Comparison of ENCODE assay signal across 9 mouse cellular contexts in the genomic region with DNA sequence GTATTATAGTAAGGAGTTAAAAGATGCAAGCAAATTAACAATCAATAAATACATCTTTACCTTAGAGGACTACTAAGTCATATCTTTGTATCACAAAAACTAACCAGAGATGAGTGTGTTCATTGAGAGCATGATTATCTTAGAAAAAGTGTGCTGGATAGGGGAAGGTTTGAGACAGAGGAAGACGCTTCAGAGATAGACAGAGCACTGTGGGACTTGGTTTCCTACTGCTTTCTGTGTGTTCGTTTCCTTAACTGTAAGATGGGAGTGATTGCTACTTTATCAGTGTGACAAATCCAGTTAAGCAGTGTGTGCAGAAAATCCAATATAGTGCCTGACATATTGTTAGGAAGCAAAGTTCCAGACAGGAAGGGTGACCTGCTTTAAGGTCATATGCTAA. TPM values are rescaled to one million over a fixed set of nuclear protein-coding genes. Genes with fewer than 3 reads are reported as not detected.
DNase-seq lines count a peak whose midpoint lies in the region; ATAC-seq lines count a peak whose summit lies in the region.
"Had no signal": no experiment of that assay in that cellular context is flagged by ENCODE, and none has a peak within 500 bp of the region (broad histone marks: within the 10 kb centered on the region; RNA-seq: fewer than 3 reads in every experiment).

No protein-coding gene starts in this region.

- H3K4me3 ChIP-seq in heart, embryonic 10.5 days = peak overlapping the region; percentile 88
- H3K4me3 ChIP-seq in forebrain, embryonic 16.5 days (replicated peaks; ENCODE audit: low read length) = no peak overlapping the region
- peak overlapping the region; percentile 95 for H3K4me3 ChIP-seq in liver, embryonic 15.5 days (replicated peaks)

- no peak overlapping the region for H3K9ac ChIP-seq in forebrain, embryonic 16.5 days (replicated peaks; ENCODE audit: low read depth, low read length)
- 0 out of 2 replicates have a peak overlapping the region, but pooled peaks have one; percentile 10 for H3K9ac ChIP-seq in liver, embryonic 15.5 days

- H3K4me1 ChIP-seq in heart, embryonic 10.5 days = peaks cover 19% of the 10 kb centered on the region
- peaks cover 19% of the 10 kb centered on the region for H3K4me1 ChIP-seq in forebrain, embryonic 16.5 days (replicated peaks; ENCODE audit: control insufficient read depth, insufficient read depth, low read length)
- H3K4me1 ChIP-seq in liver, embryonic 15.5 days (replicated peaks) = peaks cover 42% of the 10 kb centered on the region

- no peak for ATAC-seq in forebrain, embryonic 16.5 days
- no peak for ATAC-seq in liver, embryonic 15.5 days (ENCODE audit: insufficient read depth)
- ATAC-seq in megakaryocyte-erythroid progenitor cell, adult 5-6 weeks (replicated peaks; ENCODE audit: low FRiP score, low TSS enrichment, poor library complexity, severe bottlenecking) = no peak; the same call in 1 of the 2 replicates

- WGBS in heart, embryonic 10.5 days = 35% methylated on average over 2 of the region's 2 CpGs
- WGBS in forebrain, embryonic 16.5 days = 54% methylated on average over 2 of the region's 2 CpGs
- WGBS in liver, embryonic 15.5 days (ENCODE audit: insufficient replicate concordance) = 10% methylated on average over 2 of the region's 2 CpGs

- no peak overlapping the region for H3K27ac ChIP-seq in heart, embryonic 10.5 days
- no peak overlapping the region for H3K27ac ChIP-seq in forebrain, embryonic 16.5 days (ENCODE audit: low read length)
- no peak overlapping the region for H3K27ac ChIP-seq in liver, embryonic 15.5 days (replicated peaks)

- H3K9me3 ChIP-seq in heart, embryonic 10.5 days = no peaks in the 10 kb centered on the region
- no peaks in the 10 kb centered on the region for H3K9me3 ChIP-seq in forebrain, embryonic 16.5 days (ENCODE audit: control insufficient read depth, low read length)
- no peaks in the 10 kb centered on the region for H3K9me3 ChIP-seq in liver, embryonic 15.5 days (replicated peaks)

- H3K36me3 ChIP-seq in heart, embryonic 10.5 days = no peaks in the 10 kb centered on the region
- H3K36me3 ChIP-seq in forebrain, embryonic 16.5 days (ENCODE audit: control insufficient read depth, insufficient read depth) = no peaks in the 10 kb centered on the region
- H3K36me3 ChIP-seq in liver, embryonic 15.5 days (replicated peaks) = no peaks in the 10 kb centered on the region

- peak overlapping the region; percentile 93 for H3K4me2 ChIP-seq in forebrain, embryonic 16.5 days (ENCODE audit: low read length)
- H3K4me2 ChIP-seq in liver, embryonic 15.5 days = peak overlapping the region; percentile 82

- no peaks in the 10 kb centered on the region for H3K27me3 ChIP-seq in heart, embryonic 10.5 days (ENCODE audit: insufficient read depth, poor library complexity, severe bottlenecking)
- no peaks in the 10 kb centered on the region for H3K27me3 ChIP-seq in forebrain, embryonic 16.5 days (replicated peaks; ENCODE audit: control insufficient read depth, insufficient read depth, low read length)
- H3K27me3 ChIP-seq in liver, embryonic 15.5 days = no peaks in the 10 kb centered on the region

- no peak for DNase-seq in heart, embryonic 10.5 days (ENCODE audit: low spot score)
- DNase-seq in heart, postnatal 4 days = no peak
- peak; percentile 15 for DNase-seq in A20 (ENCODE audit: low read depth, low spot score)
- no peak for DNase-seq in Muller cell, postnatal 12 days (ENCODE audit: inconsistent ontology term)
- DNase-seq in MN1 (ENCODE audit: low spot score) = no peak
- DNase-seq: kidney, adult 11 months had no signal

RNA-seq across cellular contexts. Expression of gene Map3k7, which starts 1.3 kb away (rescaled TPM):
- 44.0 and 44.5 TPM in 2 replicates for polyA plus RNA-seq in heart, embryonic 10.5 days (2016; fragmentation: Nextera tagmentation; extraction: Ambion mirVana)
- total RNA-seq in heart, postnatal 4 days (2021) = 10 to 100 TPM; 69.6 to 76.0 TPM
- 34.6 and 36.1 TPM in 2 replicates for polyA plus RNA-seq in forebrain, embryonic 16.5 days (2015; fragmentation: Nextera tagmentation; extraction: Ambion mirVana)
- polyA plus RNA-seq in liver, embryonic 15.5 days (2015; fragmentation: Nextera tagmentation; extraction: Ambion mirVana) = 10.8 and 15.2 TPM in 2 replicates
- 42.3 and 44.5 TPM in 2 replicates for total RNA-seq in megakaryocyte-erythroid progenitor cell, adult 5-6 weeks (2014; fragmentation: Nextera tagmentation)
- total RNA-seq in megakaryocyte-erythroid progenitor cell, adult 5-6 weeks (2017) = 25.8 and 30.7 TPM in 2 replicates
